Mouse (Mus musculus): ENCODE results near the gene Selenof.

DNA sequence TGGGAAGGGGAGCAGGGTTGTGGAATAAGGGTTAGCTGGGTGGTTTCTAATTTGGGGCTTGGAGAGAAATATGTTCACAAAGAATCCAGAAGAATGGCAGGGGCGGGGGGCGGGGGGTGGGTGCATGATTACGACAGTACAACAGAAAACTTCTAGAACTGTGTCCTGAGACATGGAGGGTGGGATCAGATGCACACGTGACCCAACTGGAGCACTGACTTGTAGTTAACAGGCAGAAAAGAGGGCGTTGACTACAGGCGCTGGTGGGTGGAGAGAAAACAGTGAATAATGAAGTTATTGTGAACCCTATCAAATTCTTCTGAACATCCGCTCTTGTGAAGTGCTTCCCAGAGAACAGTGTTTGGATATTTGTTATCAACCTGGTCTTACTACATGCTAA, 6.2 kb upstream of the Selenof start:
- TF ChIP-seq CTCF (IDR thresholded peaks at IDR 0.05; ENCODE audit: control insufficient read depth, insufficient read depth, insufficient replicate concordance, low read depth, low read length) (no peak), POLR2A (IDR thresholded peaks at IDR 0.05; ENCODE audit: control insufficient read depth, low read depth, low read length) (no peak)

Measured in testis, adult 2 months (tissue).